Mouse (Mus musculus) embryo, embryonic 10.5 days (tissue): ENCODE measurements around the gene Sec63.

Experiments used
- DNase-seq: peaks from one replicate; pipeline ENCODE4 v3.0.0-alpha.2; 2015; ENCODE audit warnings: low spot score

Sec63 gene

GRCm38 (mm10) chr10:42830007-42830406 is 68.7 kb downstream of the Sec63 start:
- no peak for DNase-seq

GRCm38 (mm10) chr10:42830409-42830808 is 69.1 kb downstream of the Sec63 start:
- DNase-seq = no peak

GRCm38 (mm10) chr10:42832677-42833076 is 71.4 kb downstream of the Sec63 start:
- DNase-seq = peak; percentile 59

- peak; percentile 52 for DNase-seq
Measured at GRCm38 (mm10) chr10:42833871-42834727, 72.8 kb downstream of the Sec63 start.

- no peak for DNase-seq
Measured at GRCm38 (mm10) chr10:42838106-42838505, 76.8 kb downstream of the Sec63 start.

- no peak for DNase-seq
Measured at GRCm38 (mm10) chr10:42838736-42839135, 77.4 kb downstream of the Sec63 start.

GRCm38 (mm10) chr10:42840036-42840435 is 78.7 kb downstream of the Sec63 start:
- DNase-seq = no peak

GRCm38 (mm10) chr10:42841531-42842195 is 80.4 kb downstream of the Sec63 start:
- DNase-seq = no peak

- DNase-seq = peak; percentile 84
Measured at GRCm38 (mm10) chr10:42842358-42842757, 81.1 kb downstream of the Sec63 start.

- DNase-seq = no peak
Measured at GRCm38 (mm10) chr10:42843416-42843815, 82.1 kb downstream of the Sec63 start.

GRCm38 (mm10) chr10:42845480-42845879 is 84.2 kb downstream of the Sec63 start:
- DNase-seq = no peak

- no peak for DNase-seq
Measured at GRCm38 (mm10) chr10:42848179-42849080, 87.1 kb downstream of the Sec63 start.

GRCm38 (mm10) chr10:42849081-42849400 is 87.7 kb downstream of the Sec63 start:
- no peak for DNase-seq

- DNase-seq = no peak
Measured at GRCm38 (mm10) chr10:42854838-42855237, 93.5 kb downstream of the Sec63 start.

GRCm38 (mm10) chr10:42855250-42855649 is 94.0 kb downstream of the Sec63 start:
- peak; percentile 39 for DNase-seq

- no peak for DNase-seq
Measured at GRCm38 (mm10) chr10:42856574-42856973, 95.3 kb downstream of the Sec63 start.

GRCm38 (mm10) chr10:42857021-42857420 is 95.7 kb downstream of the Sec63 start:
- DNase-seq = no peak

- peak; percentile 41 for DNase-seq
Measured at GRCm38 (mm10) chr10:42859781-42860158, 98.5 kb downstream of the Sec63 start.

GRCm38 (mm10) chr10:42860159-42860911 is 99.0 kb downstream of the Sec63 start, which contains the start of gene Scml4:
Gene Scml4 (plus strand): TSS chr10:42860370.
- DNase-seq = peak; percentile 74

GRCm38 (mm10) chr10:42861446-42861845 is 100.2 kb downstream of the Sec63 start:
- no peak for DNase-seq

GRCm38 (mm10) chr10:42862102-42862740 is 100.9 kb downstream of the Sec63 start:
- no peak for DNase-seq
